13 mouse cellular contexts compared by ENCODE assay signal in the genomic region with DNA sequence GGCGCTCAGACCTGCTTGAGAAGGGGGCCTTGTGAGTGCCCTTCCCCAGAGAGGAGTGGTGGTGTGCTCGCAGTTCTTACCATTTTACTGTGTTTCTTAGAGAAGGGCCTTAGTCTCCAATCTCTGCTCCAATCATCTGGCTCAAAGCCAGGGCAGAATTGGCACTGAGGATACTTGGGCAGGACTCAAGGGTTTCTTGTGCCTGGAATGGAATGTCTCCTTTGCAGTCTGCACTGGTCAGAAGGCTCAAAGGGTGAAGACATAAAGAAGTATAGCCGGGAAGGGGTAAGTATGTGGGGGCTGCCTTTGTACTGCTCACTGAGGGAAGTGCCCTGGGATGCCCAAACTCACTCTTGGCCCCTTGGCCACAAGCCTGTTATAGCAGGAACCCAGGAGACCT. TPM values are rescaled to one million over a fixed set of nuclear protein-coding genes. Genes with fewer than 3 reads are reported as not detected.
A peak's percentile ranks its signal among the peaks of the same experiment; 100 is the strongest.
DNase-seq lines count a peak whose midpoint lies in the region; ATAC-seq and TF ChIP-seq lines count a peak whose summit lies in the region.
"Had no signal": no experiment of that assay in that cellular context is flagged by ENCODE, and none has a peak within 500 bp of the region (broad histone marks: within the 10 kb centered on the region; RNA-seq: fewer than 3 reads in every experiment).

No protein-coding gene starts in this region.

- H3K27ac ChIP-seq in hindbrain, embryonic 16.5 days (ENCODE audit: low read depth, low read length): no peak overlapping the region
- H3K27ac ChIP-seq: macrophage; neural tube, embryonic 13.5 days had no signal

- no peak overlapping the region for H3K4me3 ChIP-seq in lung, adult 2 months (replicated peaks; ENCODE audit: extremely low read depth, low read depth, low read length)
- no peak overlapping the region for H3K4me3 ChIP-seq in hindbrain, embryonic 16.5 days (ENCODE audit: low read length)
- H3K4me3 ChIP-seq: neural tube, embryonic 13.5 days had no signal

- peak; percentile 24; the same call in 1 of the 2 replicates for TF ChIP-seq POLR2A in lung, adult 2 months (IDR thresholded peaks at IDR 0.05; ENCODE audit: borderline replicate concordance, extremely low read depth, low read depth, low read length)

- H3K9me3 ChIP-seq in hindbrain, embryonic 16.5 days (ENCODE audit: control insufficient read depth, low read length): no peaks in the 10 kb centered on the region
- H3K9me3 ChIP-seq: G1E; neural tube, embryonic 13.5 days had no signal

- H3K27me3 ChIP-seq in hindbrain, embryonic 16.5 days (replicated peaks; ENCODE audit: control insufficient read depth, insufficient read depth, low read length): no peaks in the 10 kb centered on the region
- H3K27me3 ChIP-seq: neural tube, embryonic 13.5 days had no signal

- ATAC-seq in hindbrain, embryonic 16.5 days: no peak
- ATAC-seq: midbrain, embryonic 16.5 days had no signal

- no peak overlapping the region for H3K4me2 ChIP-seq in hindbrain, embryonic 16.5 days (ENCODE audit: low read length)
- H3K4me2 ChIP-seq: neural tube, embryonic 13.5 days had no signal

- no peak for TF ChIP-seq CTCF in lung, adult 2 months (IDR thresholded peaks at IDR 0.05; ENCODE audit: insufficient read depth, low read length)

- H3K4me1 ChIP-seq in lung, adult 2 months (ENCODE audit: control insufficient read depth, insufficient read depth, low read length): peaks cover 18% of the 10 kb centered on the region
- H3K4me1 ChIP-seq in hindbrain, embryonic 16.5 days (ENCODE audit: control insufficient read depth, insufficient read depth, low read depth, low read length): no peaks in the 10 kb centered on the region
- H3K4me1 ChIP-seq: neural tube, embryonic 13.5 days had no signal

- DNase-seq in cerebellum, postnatal 10 days: peak; percentile 70 to 71
- DNase-seq in cerebellum, adult 9-10 months: no peak
- DNase-seq in testis, postnatal 10 days (ENCODE audit: low spot score): peak; percentile 60
- DNase-seq in testis, postnatal 14 days (ENCODE audit: low spot score): no peak
- DNase-seq in lung, adult 2 months: peak; percentile 80
- DNase-seq in ovary, postnatal 36 days (ENCODE audit: low spot score): peak; percentile 30
- DNase-seq in left cerebral cortex, adult 11 months (ENCODE audit: low spot score): no peak
- DNase-seq: thymus, postnatal 4 days had no signal

- no peak overlapping the region for H3K9ac ChIP-seq in hindbrain, embryonic 16.5 days (ENCODE audit: low read depth, low read length)
- H3K9ac ChIP-seq: neural tube, embryonic 13.5 days had no signal

- 42% methylated on average over 3 of the region's 3 CpGs for WGBS in lung, adult 2 months
- WGBS in hindbrain, embryonic 16.5 days: 71% methylated on average over 3 of the region's 3 CpGs

- H3K36me3 ChIP-seq in hindbrain, embryonic 16.5 days (ENCODE audit: control insufficient read depth, insufficient read depth, low read length): no peaks in the 10 kb centered on the region
- H3K36me3 ChIP-seq: G1E; neural tube, embryonic 13.5 days had no signal

RNA-seq across cellular contexts. Expression of gene Gramd2, which starts 29.3 kb away (rescaled TPM):
- polyA plus RNA-seq in lung, adult 2 months (2012; rRNA removed): 113 and 115 TPM in 2 replicates
- polyA plus RNA-seq in hindbrain, embryonic 16.5 days (2015; fragmentation: Nextera tagmentation; extraction: Ambion mirVana): 5.4 and 5.6 TPM in 2 replicates
- polyA plus RNA-seq: G1E had no signal

RNA-seq across cellular contexts. Expression of gene Senp8, which starts 41.3 kb away (rescaled TPM):
- polyA plus RNA-seq in lung, adult 2 months (2012; rRNA removed): 1.2 and 1.3 TPM in 2 replicates
- polyA plus RNA-seq in hindbrain, embryonic 16.5 days (2015; fragmentation: Nextera tagmentation; extraction: Ambion mirVana): 10.0 and 11.2 TPM in 2 replicates

RNA-seq across cellular contexts. Expression of gene Myo9a, which starts 41.5 kb away (rescaled TPM):
- 2.6 and 5.2 TPM in 2 replicates for polyA plus RNA-seq in lung, adult 2 months (2012; rRNA removed)
- polyA plus RNA-seq in hindbrain, embryonic 16.5 days (2015; fragmentation: Nextera tagmentation; extraction: Ambion mirVana): 23.2 and 24.9 TPM in 2 replicates

RNA-seq across cellular contexts. Expression of gene Pkm, which starts 53.1 kb away (rescaled TPM):
- polyA plus RNA-seq in lung, adult 2 months (2012; rRNA removed): 559 and 708 TPM in 2 replicates
- 1,087 and 1,130 TPM in 2 replicates for polyA plus RNA-seq in hindbrain, embryonic 16.5 days (2015; fragmentation: Nextera tagmentation; extraction: Ambion mirVana)

Comparison
In these comparisons a context has a peak if more than half of its experiments do, and no peak if none do; other contexts are left out.
1. DNase-seq: peak in cerebellum, postnatal 10 days (2 of 2), testis, postnatal 10 days (single experiment), lung, adult 2 months (single experiment) and ovary, postnatal 36 days (single experiment); none in cerebellum, adult 9-10 months (single experiment), testis, postnatal 14 days (single experiment) and left cerebral cortex, adult 11 months (single experiment).
2. RNA of gene Gramd2, which starts 29.3 kb away (polyA plus RNA-seq): 113 to 115 TPM in lung, adult 2 months; 5.4 to 5.6 TPM in hindbrain, embryonic 16.5 days; every median in the first group is over 10 times any median in the second.